Mouse (Mus musculus): Measurements from ENCODE around the gene Map4. TPM values are rescaled to one million over a fixed set of nuclear protein-coding genes. Genes with fewer than 3 reads are reported as not detected.
"Not testable (repeated sequence)": the region's sequence is repeated elsewhere in the genome, so short reads cannot be mapped to it uniquely, and the experiment has no call there.

Map4 gene
- polyA plus RNA-seq, 1 experiment from 2014 or later: 109 TPM

- H3K9me3 ChIP-seq: no peaks in the 10 kb centered on the region
- ATAC-seq (ENCODE audit: low FRiP score, low read depth): no peak
- H3K27ac ChIP-seq (replicated peaks): peak overlapping the region; percentile 97
- H3K27me3 ChIP-seq: no peaks in the 10 kb centered on the region
- H3K4me3 ChIP-seq: peak overlapping the region; percentile 85
- peak overlapping the region; percentile 77 for H3K4me2 ChIP-seq (replicated peaks)
- peaks cover 10% of the 10 kb centered on the region for H3K36me3 ChIP-seq
- H3K4me1 ChIP-seq: peaks cover 19% of the 10 kb centered on the region
- 54% methylated on average over 1 of the region's 1 CpGs for WGBS
- H3K9ac ChIP-seq (replicated peaks): peak overlapping the region; percentile 93
Observed at GRCm38 (mm10) chr9:110118249-110118648, 187.0 kb downstream of the Map4 start.

- H3K27ac ChIP-seq (replicated peaks): no peak overlapping the region
- H3K9me3 ChIP-seq: no peaks in the 10 kb centered on the region
- no peaks in the 10 kb centered on the region for H3K27me3 ChIP-seq
- peaks cover 11% of the 10 kb centered on the region for H3K4me1 ChIP-seq
- no peaks in the 10 kb centered on the region for H3K36me3 ChIP-seq
- no peak overlapping the region for H3K4me2 ChIP-seq (replicated peaks)
- H3K4me3 ChIP-seq: no peak overlapping the region
- no peak for ATAC-seq (ENCODE audit: low FRiP score, low read depth)
- 78% methylated on average over 4 of the region's 4 CpGs for WGBS
- no peak overlapping the region for H3K9ac ChIP-seq (replicated peaks)
Observed at GRCm38 (mm10) chr9:110121424-110121823, 190.2 kb downstream of the Map4 start.

- Histone ChIP-seq H3K4me3 (no peak overlapping the region), H3K4me1 (peaks cover 7% of the 10 kb centered on the region), H3K27ac (replicated peaks) (no peak overlapping the region), H3K9me3 (no peaks in the 10 kb centered on the region), H3K4me2 (replicated peaks) (no peak overlapping the region), H3K9ac (replicated peaks) (no peak overlapping the region), H3K27me3 (no peaks in the 10 kb centered on the region), H3K36me3 (no peaks in the 10 kb centered on the region)
- ATAC-seq (ENCODE audit: low FRiP score, low read depth): no peak
- 83% methylated on average over 2 of the region's 2 CpGs for WGBS
Observed at GRCm38 (mm10) chr9:110123322-110123721, 192.1 kb downstream of the Map4 start.

- not testable (repeated sequence) for H3K4me1 ChIP-seq; H3K36me3 ChIP-seq; H3K27me3 ChIP-seq; ATAC-seq (ENCODE audit: low FRiP score, low read depth); H3K9ac ChIP-seq (replicated peaks); H3K4me2 ChIP-seq (replicated peaks); H3K27ac ChIP-seq (replicated peaks); H3K4me3 ChIP-seq; H3K9me3 ChIP-seq
- WGBS: 48% methylated on average over 2 of the region's 2 CpGs
Observed at GRCm38 (mm10) chr9:110124008-110124540, 192.8 kb downstream of the Map4 start.

GRCm38 (mm10) chr9:110130896-110131524, 199.8 kb downstream of the Map4 start:
- no peaks in the 10 kb centered on the region for H3K9me3 ChIP-seq
- H3K27ac ChIP-seq (replicated peaks): peak overlapping the region; percentile 96
- peaks cover 17% of the 10 kb centered on the region for H3K36me3 ChIP-seq
- peak overlapping the region; percentile 87 for H3K4me3 ChIP-seq
- peak overlapping the region; percentile 64 for H3K4me2 ChIP-seq (replicated peaks)
- no peaks in the 10 kb centered on the region for H3K27me3 ChIP-seq
- peaks cover 23% of the 10 kb centered on the region for H3K4me1 ChIP-seq
- peak overlapping the region; percentile 94 for H3K9ac ChIP-seq (replicated peaks)
- ATAC-seq (ENCODE audit: low FRiP score, low read depth): no peak
- WGBS: 31% methylated on average over 10 of the region's 10 CpGs

GRCm38 (mm10) chr9:110131525-110132197, 200.4 kb downstream of the Map4 start:
- peaks cover 23% of the 10 kb centered on the region for H3K36me3 ChIP-seq
- H3K27ac ChIP-seq (replicated peaks): peak overlapping the region; percentile 96
- H3K4me3 ChIP-seq: peak overlapping the region; percentile 87
- peak overlapping the region; percentile 64 for H3K4me2 ChIP-seq (replicated peaks)
- H3K4me1 ChIP-seq: peaks cover 23% of the 10 kb centered on the region
- no peaks in the 10 kb centered on the region for H3K27me3 ChIP-seq
- WGBS: under 1% methylated on average over 61 of the region's 64 CpGs
- no peaks in the 10 kb centered on the region for H3K9me3 ChIP-seq
- H3K9ac ChIP-seq (replicated peaks): peak overlapping the region; percentile 94
- peak; percentile 96 for ATAC-seq (ENCODE audit: low FRiP score, low read depth)

GRCm38 (mm10) chr9:110132201-110132605, 200.9 kb downstream of the Map4 start:
- peak; percentile 53; the same call in 1 of the 2 replicates for ATAC-seq (ENCODE audit: low FRiP score, low read depth)

GRCm38 (mm10) chr9:110132921-110133320, 201.7 kb downstream of the Map4 start:
- H3K4me1 ChIP-seq: peaks cover 23% of the 10 kb centered on the region
- no peaks in the 10 kb centered on the region for H3K27me3 ChIP-seq
- no peak for ATAC-seq (ENCODE audit: low FRiP score, low read depth)
- peak overlapping the region; percentile 94; the same call in 1 of the 2 replicates for H3K9ac ChIP-seq (replicated peaks)
- peaks cover 30% of the 10 kb centered on the region for H3K36me3 ChIP-seq
- H3K4me3 ChIP-seq: peak overlapping the region; percentile 87
- no peak overlapping the region for H3K27ac ChIP-seq (replicated peaks)
- WGBS: 62% methylated on average over 6 of the region's 6 CpGs
- peak overlapping the region; percentile 64 for H3K4me2 ChIP-seq (replicated peaks)
- no peaks in the 10 kb centered on the region for H3K9me3 ChIP-seq

More at GRCm38 (mm10) chr9:110132201-110132605, 200.9 kb downstream of the Map4 start:
- H3K9me3 ChIP-seq: no peaks in the 10 kb centered on the region
- H3K36me3 ChIP-seq: peaks cover 29% of the 10 kb centered on the region
- H3K4me2 ChIP-seq (replicated peaks): peak overlapping the region; percentile 64
- no peaks in the 10 kb centered on the region for H3K27me3 ChIP-seq
- peaks cover 23% of the 10 kb centered on the region for H3K4me1 ChIP-seq
- H3K4me3 ChIP-seq: peak overlapping the region; percentile 87
- peak overlapping the region; percentile 96 for H3K27ac ChIP-seq (replicated peaks)
- under 1% methylated on average over 31 of the region's 38 CpGs for WGBS
- H3K9ac ChIP-seq (replicated peaks): peak overlapping the region; percentile 94

Small RNAs within 50 kb of the gene (microRNA-seq; reads per million reads assigned to microRNA genes)
- 4.6 reads per million, percentile 18 among the genes with 10 or more reads in this experiment for gene Mir7089

Other genes starting within 250 kb of the Map4 start
- 0.14 TPM in 1 of 2 replicates, not detected in the other for gene Fbxw18, start 228.8 kb upstream of the Map4 start, polyA plus RNA-seq (2016; fragmentation: Nextera tagmentation; extraction: Ambion mirVana)
- not detected in 2 replicates for gene Fbxw26, start 185.4 kb upstream of the Map4 start, polyA plus RNA-seq (2016; fragmentation: Nextera tagmentation; extraction: Ambion mirVana)
- gene Fbxw27, start 140.8 kb upstream of the Map4 start, polyA plus RNA-seq (2016; fragmentation: Nextera tagmentation; extraction: Ambion mirVana): not detected in 2 replicates
- not detected in 2 replicates for gene Spink8, start 119.2 kb upstream of the Map4 start, polyA plus RNA-seq (2016; fragmentation: Nextera tagmentation; extraction: Ambion mirVana)
- 76.5 and 78.4 TPM in 2 replicates for gene Nme6, start 98.7 kb upstream of the Map4 start, polyA plus RNA-seq (2016; fragmentation: Nextera tagmentation; extraction: Ambion mirVana)
- gene Camp, start 81.8 kb upstream of the Map4 start, polyA plus RNA-seq (2016; fragmentation: Nextera tagmentation; extraction: Ambion mirVana): 0.50 and 1.3 TPM in 2 replicates
- gene Cdc25a, start 55.9 kb upstream of the Map4 start, polyA plus RNA-seq (2016; fragmentation: Nextera tagmentation; extraction: Ambion mirVana): 41.6 and 41.7 TPM in 2 replicates
- 208 and 215 TPM in 2 replicates for gene Smarcc1, start 186.2 kb downstream of the Map4 start, polyA plus RNA-seq (2016; fragmentation: Nextera tagmentation; extraction: Ambion mirVana)
- gene Dhx30, start 186.4 kb downstream of the Map4 start, polyA plus RNA-seq (2016; fragmentation: Nextera tagmentation; extraction: Ambion mirVana): 224 and 228 TPM in 2 replicates